Mouse (Mus musculus): ENCODE measurements around the gene Plaa. TPM values are rescaled to one million over a fixed set of nuclear protein-coding genes. Genes with fewer than 3 reads are reported as not detected.

Plaa gene
- total RNA-seq, 1 experiment from 2014 or later = 97.0 TPM

DNA sequence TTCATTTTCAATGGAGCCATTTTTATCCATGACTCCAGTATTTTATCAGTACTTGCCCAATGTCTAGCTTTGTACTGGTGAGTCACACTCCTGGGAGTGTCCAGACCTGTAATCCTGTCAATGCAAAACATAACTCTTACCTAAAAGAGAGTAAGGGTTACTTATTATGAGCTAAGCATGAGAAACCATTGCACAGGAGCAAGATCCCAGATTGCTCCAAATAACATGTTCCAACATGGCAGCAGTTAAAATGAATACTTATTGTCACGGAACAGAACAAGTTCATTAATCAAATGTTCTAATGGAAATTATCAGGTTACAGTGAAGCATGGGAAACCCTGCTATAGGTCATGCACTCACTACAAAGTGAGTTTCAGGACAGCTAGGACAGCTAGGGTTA, 42.7 kb downstream of the Plaa start:
- no peak for ATAC-seq (replicated peaks in 1 of 2; ENCODE audit: insufficient read depth in 1 of 2, low FRiP score in 2 of 2, low TSS enrichment in 1 of 2, low read depth in 1 of 2, poor library complexity in 2 of 2, severe bottlenecking in 2 of 2)

- ATAC-seq (replicated peaks in 1 of 2; ENCODE audit: insufficient read depth in 1 of 2, low FRiP score in 2 of 2, low TSS enrichment in 1 of 2, low read depth in 1 of 2, poor library complexity in 2 of 2, severe bottlenecking in 2 of 2) = no peak
Observed at GRCm38 (mm10) chr4:94559266-94559665, 43.8 kb downstream of the Plaa start.

DNA sequence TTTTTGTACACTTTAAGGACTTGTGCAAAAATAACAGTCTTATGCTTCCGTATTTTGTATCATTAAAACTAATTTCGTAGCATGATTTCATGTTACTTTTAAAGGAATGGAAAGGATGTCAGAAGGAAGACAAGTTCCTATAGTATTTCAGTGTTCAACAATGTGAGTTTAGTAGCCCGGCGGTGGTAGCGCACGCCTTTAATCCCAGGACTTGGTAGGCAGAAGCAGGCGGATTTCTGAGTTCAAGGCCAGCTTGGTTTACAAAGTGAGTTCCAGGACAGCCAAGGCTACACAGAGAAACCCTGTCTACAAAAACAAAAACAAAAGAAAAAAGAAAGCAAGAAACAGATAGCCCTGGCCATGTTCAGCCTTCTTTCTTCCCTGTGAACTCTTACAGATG, 45.9 kb downstream of the Plaa start:
- ATAC-seq (replicated peaks in 1 of 2; ENCODE audit: insufficient read depth in 1 of 2, low FRiP score in 2 of 2, low TSS enrichment in 1 of 2, low read depth in 1 of 2, poor library complexity in 2 of 2, severe bottlenecking in 2 of 2) = no peak

DNA sequence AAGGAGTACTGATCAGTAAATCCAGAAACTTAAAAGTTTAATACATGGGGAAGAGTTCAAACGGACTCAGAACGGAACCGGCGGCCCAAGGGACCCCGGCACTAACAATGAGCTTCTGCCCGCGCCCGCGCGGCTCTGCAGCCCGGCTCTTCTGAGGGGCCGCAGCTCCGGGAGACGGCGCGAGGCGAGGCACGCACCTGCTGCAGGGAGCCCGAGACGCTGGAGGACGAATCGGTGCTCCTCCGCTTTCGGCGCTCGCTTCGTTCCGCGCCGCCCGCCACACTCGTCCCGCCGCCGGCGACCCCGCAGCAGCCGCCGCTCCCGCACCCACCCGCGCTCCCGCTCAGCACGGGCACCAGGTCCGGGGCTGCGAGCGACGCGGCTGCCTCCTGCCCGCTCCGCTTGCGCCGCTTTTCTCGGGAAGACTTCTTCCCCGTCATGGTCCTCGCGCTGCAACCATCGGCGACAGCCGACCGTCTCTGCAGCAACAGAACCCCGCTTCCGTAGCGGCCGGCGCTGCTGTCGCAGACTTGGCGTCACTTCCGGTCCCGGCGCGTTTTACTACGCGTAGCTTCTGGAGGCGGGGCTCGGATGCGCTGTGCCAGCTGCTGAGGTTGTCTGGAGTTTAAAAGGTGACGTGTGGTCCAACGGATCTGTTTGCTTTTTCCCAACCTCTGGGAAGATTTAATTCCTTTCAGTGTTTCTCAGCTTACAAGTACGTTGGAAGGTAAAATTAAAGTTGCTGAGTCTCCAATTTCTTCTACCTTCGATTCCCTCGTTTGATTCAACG, 46.6 kb downstream of the Plaa start, which contains the start of the genes Gm10306 and Caap1:
Gene Gm10306, plus strand, starts transcription at position 282 of the 790 bp plus-strand sequence.
Gene Caap1, minus strand, starts transcription at position 532 of the 790 bp plus-strand sequence.
- ATAC-seq (replicated peaks in 1 of 2; ENCODE audit: insufficient read depth in 1 of 2, low FRiP score in 2 of 2, low TSS enrichment in 1 of 2, low read depth in 1 of 2, poor library complexity in 2 of 2, severe bottlenecking in 2 of 2) = peak; percentile 99

GRCm38 (mm10) chr4:94554955-94555494, 48.0 kb downstream of the Plaa start:
- no peak for ATAC-seq (replicated peaks in 1 of 2; ENCODE audit: insufficient read depth in 1 of 2, low FRiP score in 2 of 2, low TSS enrichment in 1 of 2, low read depth in 1 of 2, poor library complexity in 2 of 2, severe bottlenecking in 2 of 2)

DNA sequence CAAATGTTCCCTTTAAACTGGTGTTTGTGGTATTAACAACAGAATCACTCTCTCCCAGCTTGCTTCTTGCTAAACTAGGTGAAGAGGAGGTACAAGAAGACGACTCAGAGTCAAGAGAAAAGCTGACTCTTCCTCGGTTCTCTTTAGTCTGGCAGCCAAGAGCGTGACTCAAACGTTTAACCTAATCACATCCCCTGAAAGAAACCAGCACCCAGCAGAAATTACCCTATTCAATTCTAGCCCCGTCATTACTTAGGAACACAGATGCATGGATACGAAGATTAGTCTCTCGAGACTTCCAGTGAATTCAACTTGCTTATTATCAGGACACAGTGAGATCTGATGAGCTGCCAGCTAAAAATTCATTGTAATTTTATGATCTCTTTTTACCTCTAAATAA, 58.7 kb downstream of the Plaa start:
- ATAC-seq (replicated peaks in 1 of 2; ENCODE audit: insufficient read depth in 1 of 2, low FRiP score in 2 of 2, low TSS enrichment in 1 of 2, low read depth in 1 of 2, poor library complexity in 2 of 2, severe bottlenecking in 2 of 2) = no peak

- no peak for ATAC-seq (replicated peaks in 1 of 2; ENCODE audit: insufficient read depth in 1 of 2, low FRiP score in 2 of 2, low TSS enrichment in 1 of 2, low read depth in 1 of 2, poor library complexity in 2 of 2, severe bottlenecking in 2 of 2)
Observed at GRCm38 (mm10) chr4:94543041-94543440, 60.0 kb downstream of the Plaa start.

- ATAC-seq (replicated peaks in 1 of 2; ENCODE audit: insufficient read depth in 1 of 2, low FRiP score in 2 of 2, low TSS enrichment in 1 of 2, low read depth in 1 of 2, poor library complexity in 2 of 2, severe bottlenecking in 2 of 2) = peak in 1 of 2 experiments; percentile 22; a peak in 2 of 4 replicates
Observed at GRCm38 (mm10) chr4:94533205-94533604, 69.8 kb downstream of the Plaa start.

GRCm38 (mm10) chr4:94529448-94529847, 73.6 kb downstream of the Plaa start:
- no peak for ATAC-seq (replicated peaks in 1 of 2; ENCODE audit: insufficient read depth in 1 of 2, low FRiP score in 2 of 2, low TSS enrichment in 1 of 2, low read depth in 1 of 2, poor library complexity in 2 of 2, severe bottlenecking in 2 of 2)

DNA sequence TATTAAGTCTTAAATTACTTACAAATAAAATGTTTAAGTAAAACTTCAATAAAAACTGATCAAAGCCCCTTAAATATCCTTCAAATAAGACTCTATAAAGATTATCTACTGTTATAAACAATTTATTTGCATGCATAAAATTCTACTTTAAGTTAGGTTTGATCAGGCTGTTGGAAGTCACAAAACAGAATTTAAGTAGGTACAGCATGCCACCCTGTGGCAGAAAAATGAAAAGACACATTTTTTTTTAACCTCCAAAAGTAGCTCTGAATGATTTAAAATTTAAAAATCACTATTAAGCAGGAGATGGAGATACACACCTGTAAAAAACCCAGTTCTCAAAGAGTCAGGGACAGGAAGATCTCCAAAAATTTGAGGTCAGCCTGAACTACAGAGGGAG, 79.7 kb downstream of the Plaa start:
- ATAC-seq (replicated peaks in 1 of 2; ENCODE audit: insufficient read depth in 1 of 2, low FRiP score in 2 of 2, low TSS enrichment in 1 of 2, low read depth in 1 of 2, poor library complexity in 2 of 2, severe bottlenecking in 2 of 2) = no peak; a peak in 1 of 4 replicates

GRCm38 (mm10) chr4:94517631-94518030, 85.4 kb downstream of the Plaa start:
- peak; percentile 75 to 80 for ATAC-seq (replicated peaks in 1 of 2; ENCODE audit: insufficient read depth in 1 of 2, low FRiP score in 2 of 2, low TSS enrichment in 1 of 2, low read depth in 1 of 2, poor library complexity in 2 of 2, severe bottlenecking in 2 of 2)

Other genes with a start within 250 kb of the Plaa start
- gene Gm10306, start 46.7 kb downstream of the Plaa start, total RNA-seq (2017) = not detected in 2 replicates
- gene Caap1, start 46.4 kb downstream of the Plaa start, total RNA-seq (2017) = 22.0 and 30.4 TPM in 2 replicates
- 35.6 and 35.8 TPM in 2 replicates for gene Ift74, start 11.2 kb upstream of the Plaa start, total RNA-seq (2017)
- gene Lrrc19, start 46.9 kb upstream of the Plaa start, total RNA-seq (2017) = not detected in 2 replicates
- gene Tek, start 136.0 kb upstream of the Plaa start, total RNA-seq (2017) = 7.9 and 13.0 TPM in 2 replicates